Mouse (Mus musculus): ENCODE measurements at regions not wholly inside any gene's neighbourhood (a gene's known extent, or its start where the extent isn't known, plus 50 kb on each side); places are given as distances from the start of the nearest gene placed in this dataset.

- no peaks in the 10 kb centered on the region for H3K79me2 ChIP-seq (ENCODE audit: control insufficient read depth, insufficient read depth)
- H3K36me3 ChIP-seq (ENCODE audit: control insufficient read depth, insufficient read depth) = no peaks in the 10 kb centered on the region
- TF ChIP-seq MAX (IDR thresholded peaks at IDR 0.05; ENCODE audit: low read depth) (no peak), E2F4 (IDR thresholded peaks at IDR 0.05; ENCODE audit: insufficient read depth) (no peak), REST (IDR thresholded peaks at IDR 0.05; ENCODE audit: insufficient read depth, insufficient read length) (no peak), CEBPB (IDR thresholded peaks at IDR 0.05; ENCODE audit: insufficient read depth, poor library complexity, severe bottlenecking) (no peak), USF1 (IDR thresholded peaks at IDR 0.05; ENCODE audit: low read depth) (no peak), MYOG (IDR thresholded peaks at IDR 0.05; ENCODE audit: control insufficient read depth in 1 of 3, insufficient read depth in 1 of 3, insufficient read length in 2 of 3, low read depth in 2 of 3) (no peak), TCF3 (IDR thresholded peaks at IDR 0.05; ENCODE audit: insufficient read length, low read depth) (no peak), POLR2AphosphoS2 (IDR thresholded peaks at IDR 0.05; ENCODE audit: insufficient read length, low read depth) (no peak), MYOD1 (IDR thresholded peaks at IDR 0.05; ENCODE audit: control insufficient read depth in 1 of 3, insufficient read length in 2 of 3, low read depth in 2 of 3) (no peak), SRF (IDR thresholded peaks at IDR 0.05; ENCODE audit: control insufficient read depth, insufficient read length, low read depth) (no peak)
- H3K4me2 ChIP-seq (ENCODE audit: low read depth) = peak overlapping the region; percentile 18
- H3ac ChIP-seq (ENCODE audit: control insufficient read depth, insufficient read length) = no peak overlapping the region
- H3K27me3 ChIP-seq (ENCODE audit: control insufficient read depth, insufficient read depth, insufficient read length) = no peaks in the 10 kb centered on the region
- H3K4me3 ChIP-seq = no peak overlapping the region
These were observed 103.5 kb upstream of the Hdac4 start for GRCm38 (mm10) chr1:92299041-92299440.

GRCm38 (mm10) chr1:92292681-92293380 is 97.3 kb upstream of the Hdac4 start:
- no peak overlapping the region for H3ac ChIP-seq (ENCODE audit: control insufficient read depth, insufficient read length)
- H3K4me2 ChIP-seq (ENCODE audit: low read depth) = no peak overlapping the region
- no peaks in the 10 kb centered on the region for H3K36me3 ChIP-seq (ENCODE audit: control insufficient read depth, insufficient read depth)
- TF ChIP-seq TCF3 (IDR thresholded peaks at IDR 0.05; ENCODE audit: insufficient read length, low read depth) (no peak), SRF (IDR thresholded peaks at IDR 0.05; ENCODE audit: control insufficient read depth, insufficient read length, low read depth) (no peak), MYOG (IDR thresholded peaks at IDR 0.05; ENCODE audit: control insufficient read depth in 1 of 3, insufficient read depth in 1 of 3, insufficient read length in 2 of 3, low read depth in 2 of 3) (no peak), CEBPB (IDR thresholded peaks at IDR 0.05; ENCODE audit: insufficient read depth, poor library complexity, severe bottlenecking) (no peak), TCF12 (IDR thresholded peaks at IDR 0.05; ENCODE audit: insufficient read depth, poor library complexity, severe bottlenecking) (no peak), MYOD1 (IDR thresholded peaks at IDR 0.05; ENCODE audit: control insufficient read depth in 1 of 3, insufficient read length in 2 of 3, low read depth in 2 of 3) (no peak), USF1 (IDR thresholded peaks at IDR 0.05; ENCODE audit: low read depth) (no peak)
- no peaks in the 10 kb centered on the region for H3K79me2 ChIP-seq (ENCODE audit: control insufficient read depth, insufficient read depth)
- H3K27me3 ChIP-seq (ENCODE audit: control insufficient read depth, insufficient read depth, insufficient read length) = no peaks in the 10 kb centered on the region
- no peak overlapping the region for H3K4me3 ChIP-seq

- Histone ChIP-seq H3K27me3 (ENCODE audit: control insufficient read depth, insufficient read depth, insufficient read length) (no peaks in the 10 kb centered on the region), H3K4me3 (no peak overlapping the region), H3K36me3 (ENCODE audit: control insufficient read depth, insufficient read depth) (no peaks in the 10 kb centered on the region), H3K4me2 (ENCODE audit: low read depth) (no peak overlapping the region), H3K79me2 (ENCODE audit: control insufficient read depth, insufficient read depth) (no peaks in the 10 kb centered on the region), H3ac (ENCODE audit: control insufficient read depth, insufficient read length) (no peak overlapping the region)
- TF ChIP-seq REST (IDR thresholded peaks at IDR 0.05; ENCODE audit: insufficient read depth, insufficient read length) (no peak), USF1 (IDR thresholded peaks at IDR 0.05; ENCODE audit: low read depth) (no peak), SRF (IDR thresholded peaks at IDR 0.05; ENCODE audit: control insufficient read depth, insufficient read length, low read depth) (no peak), TCF12 (IDR thresholded peaks at IDR 0.05; ENCODE audit: insufficient read depth, poor library complexity, severe bottlenecking) (no peak), TCF3 (IDR thresholded peaks at IDR 0.05; ENCODE audit: insufficient read length, low read depth) (no peak), MYOD1 (IDR thresholded peaks at IDR 0.05; ENCODE audit: control insufficient read depth in 1 of 3, insufficient read length in 2 of 3, low read depth in 2 of 3) (no peak)
These were observed 91.5 kb upstream of the Hdac4 start for GRCm38 (mm10) chr1:92286966-92287342.

- Histone ChIP-seq H3K79me2 (ENCODE audit: control insufficient read depth, insufficient read depth) (no peaks in the 10 kb centered on the region), H3K4me2 (ENCODE audit: low read depth) (no peak overlapping the region), H3K36me3 (ENCODE audit: control insufficient read depth, insufficient read depth) (no peaks in the 10 kb centered on the region), H3ac (ENCODE audit: control insufficient read depth, insufficient read length) (no peak overlapping the region), H3K4me3 (no peak overlapping the region), H3K27me3 (ENCODE audit: control insufficient read depth, insufficient read depth, insufficient read length) (no peaks in the 10 kb centered on the region)
- no peak for TF ChIP-seq MAX (IDR thresholded peaks at IDR 0.05; ENCODE audit: low read depth)
- no peak for TF ChIP-seq MYOG (IDR thresholded peaks at IDR 0.05; ENCODE audit: control insufficient read depth in 1 of 3, insufficient read depth in 1 of 3, insufficient read length in 2 of 3, low read depth in 2 of 3)
- TF ChIP-seq POLR2A (IDR thresholded peaks at IDR 0.05; ENCODE audit: insufficient read length, low read depth) = no peak
- TF ChIP-seq MYOD1 (IDR thresholded peaks at IDR 0.05; ENCODE audit: control insufficient read depth in 1 of 3, insufficient read length in 2 of 3, low read depth in 2 of 3) = no peak
- TF ChIP-seq CEBPB (IDR thresholded peaks at IDR 0.05; ENCODE audit: insufficient read depth, poor library complexity, severe bottlenecking) = no peak
- no peak for TF ChIP-seq TCF3 (IDR thresholded peaks at IDR 0.05; ENCODE audit: insufficient read length, low read depth)
- no peak for TF ChIP-seq SRF (IDR thresholded peaks at IDR 0.05; ENCODE audit: control insufficient read depth, insufficient read length, low read depth)
- TF ChIP-seq POLR2AphosphoS2 (IDR thresholded peaks at IDR 0.05; ENCODE audit: insufficient read length, low read depth) = no peak
- no peak for TF ChIP-seq TCF12 (IDR thresholded peaks at IDR 0.05; ENCODE audit: insufficient read depth, poor library complexity, severe bottlenecking)
- no peak for TF ChIP-seq REST (IDR thresholded peaks at IDR 0.05; ENCODE audit: insufficient read depth, insufficient read length)
- no peak for TF ChIP-seq E2F4 (IDR thresholded peaks at IDR 0.05; ENCODE audit: insufficient read depth)
- TF ChIP-seq USF1 (IDR thresholded peaks at IDR 0.05; ENCODE audit: low read depth) = no peak
These were observed 90.8 kb upstream of the Hdac4 start for GRCm38 (mm10) chr1:92286013-92286965.

All from myocyte (in vitro differentiated cells).